Mouse (Mus musculus): Measurements from ENCODE around the gene Pdcd7. TPM values are rescaled to one million over a fixed set of nuclear protein-coding genes. Genes with fewer than 3 reads are reported as not detected.

The Pdcd7 gene
- polyA plus RNA-seq, 1 experiment from 2014 or later = 9.8 TPM

GRCm38 (mm10) chr9:65407861-65408260, 62.0 kb downstream of the Pdcd7 start:
- Histone ChIP-seq H3K27me3 (no peaks in the 10 kb centered on the region), H3K4me1 (replicated peaks) (peaks cover 3% of the 10 kb centered on the region; the same call in 1 of the 2 replicates), H3K9ac (no peak overlapping the region), H3K9me3 (no peaks in the 10 kb centered on the region), H3K4me2 (no peak overlapping the region), H3K27ac (replicated peaks) (no peak overlapping the region), H3K4me3 (no peak overlapping the region), H3K36me3 (no peaks in the 10 kb centered on the region)
- 74% methylated on average over 3 of the region's 3 CpGs for WGBS
- no peak for ATAC-seq (ENCODE audit: low FRiP score, low read depth)

GRCm38 (mm10) chr9:65408871-65409295, 63.0 kb downstream of the Pdcd7 start:
- no peak for ATAC-seq (ENCODE audit: low FRiP score, low read depth)
- Histone ChIP-seq H3K4me2 (no peak overlapping the region), H3K9me3 (no peaks in the 10 kb centered on the region), H3K4me1 (replicated peaks) (peaks cover 3% of the 10 kb centered on the region; the same call in 1 of the 2 replicates), H3K27me3 (no peaks in the 10 kb centered on the region), H3K9ac (no peak overlapping the region), H3K36me3 (no peaks in the 10 kb centered on the region), H3K27ac (replicated peaks) (no peak overlapping the region), H3K4me3 (no peak overlapping the region)
- WGBS = 72% methylated on average over 5 of the region's 5 CpGs

Other genes starting within 250 kb of the Pdcd7 start
- gene Igdcc4, start 244.6 kb upstream of the Pdcd7 start, polyA plus RNA-seq (2015; fragmentation: Nextera tagmentation; extraction: Ambion mirVana) = 17.3 and 17.4 TPM in 2 replicates
- gene Igdcc3, start 204.9 kb upstream of the Pdcd7 start, polyA plus RNA-seq (2015; fragmentation: Nextera tagmentation; extraction: Ambion mirVana) = 9.9 and 10.9 TPM in 2 replicates
- 6.7 and 8.1 TPM in 2 replicates for gene Parp16, start 150.8 kb upstream of the Pdcd7 start, polyA plus RNA-seq (2015; fragmentation: Nextera tagmentation; extraction: Ambion mirVana)
- 0.20 and 0.48 TPM in 2 replicates for gene Cilp, start 80.9 kb upstream of the Pdcd7 start, polyA plus RNA-seq (2015; fragmentation: Nextera tagmentation; extraction: Ambion mirVana)
- 37.1 and 40.3 TPM in 2 replicates for gene Clpx, start 51.8 kb upstream of the Pdcd7 start, polyA plus RNA-seq (2015; fragmentation: Nextera tagmentation; extraction: Ambion mirVana)
- 2.5 and 3.3 TPM in 2 replicates for gene Ubap1l, start 14.9 kb downstream of the Pdcd7 start, polyA plus RNA-seq (2015; fragmentation: Nextera tagmentation; extraction: Ambion mirVana)
- gene Kbtbd13, start 45.5 kb downstream of the Pdcd7 start, polyA plus RNA-seq (2015; fragmentation: Nextera tagmentation; extraction: Ambion mirVana) = 0.41 and 0.78 TPM in 2 replicates
- gene Rasl12, start 52.4 kb downstream of the Pdcd7 start, polyA plus RNA-seq (2015; fragmentation: Nextera tagmentation; extraction: Ambion mirVana) = 7.6 TPM in 2 replicates
- not detected in 2 replicates for gene Slc51b, start 76.9 kb downstream of the Pdcd7 start, polyA plus RNA-seq (2015; fragmentation: Nextera tagmentation; extraction: Ambion mirVana)
- gene Mtfmt, start 89.7 kb downstream of the Pdcd7 start, polyA plus RNA-seq (2015; fragmentation: Nextera tagmentation; extraction: Ambion mirVana) = 25.4 and 25.7 TPM in 2 replicates
- gene Spg21, start 114.8 kb downstream of the Pdcd7 start, polyA plus RNA-seq (2015; fragmentation: Nextera tagmentation; extraction: Ambion mirVana) = 109 and 117 TPM in 2 replicates
- 1.1 and 1.3 TPM in 2 replicates for gene Ankdd1a, start 174.1 kb downstream of the Pdcd7 start, polyA plus RNA-seq (2015; fragmentation: Nextera tagmentation; extraction: Ambion mirVana)
- gene Plekho2, start 233.9 kb downstream of the Pdcd7 start, polyA plus RNA-seq (2015; fragmentation: Nextera tagmentation; extraction: Ambion mirVana) = 6.8 and 8.0 TPM in 2 replicates
- 3.6 and 4.5 TPM in 2 replicates for gene Pif1, start 241.1 kb downstream of the Pdcd7 start, polyA plus RNA-seq (2015; fragmentation: Nextera tagmentation; extraction: Ambion mirVana)

Measured in hindbrain, embryonic 15.5 days (tissue).